Mouse (Mus musculus) small intestine, adult 2 months (tissue): Measurements from ENCODE around the gene Tspo2. TPM values are rescaled to one million over a fixed set of nuclear protein-coding genes. Genes with fewer than 3 reads are reported as not detected.

Source experiments
- H3K27ac ChIP-seq: fragments of 200-500 bp; 2 replicates; pipeline ENCODE4 v1.5.1; 2012; ENCODE audit warnings: low read depth, low read length, control low read depth, inconsistent platforms; ENCODE audit not compliant: insufficient read depth
- H3K27me3 ChIP-seq: fragments of 200-500 bp; 2 replicates; pipeline ENCODE4 v1.6.1; 2012; ENCODE audit warnings: mild to moderate bottlenecking, moderate library complexity, low read length, inconsistent platforms; ENCODE audit not compliant: control insufficient read depth, insufficient read depth
- H3K36me3 ChIP-seq: fragments of 200-500 bp; 2 replicates; pipeline ENCODE4 v1.6.1; 2012; ENCODE audit warnings: mild to moderate bottlenecking, low read length, control low read depth, inconsistent platforms; ENCODE audit not compliant: control insufficient read depth, insufficient read depth
- H3K4me1 ChIP-seq: fragments of 200-500 bp; 2 replicates; pipeline ENCODE4 v1.6.1; 2012; ENCODE audit warnings: low read length, inconsistent platforms, mixed read lengths; ENCODE audit not compliant: control insufficient read depth, insufficient read depth, insufficient read length
- H3K4me3 ChIP-seq: fragments of 200-500 bp; 2 replicates; pipeline ENCODE4 v1.5.1; 2012; ENCODE audit warnings: low read depth, mild to moderate bottlenecking, control low read depth, inconsistent platforms, low read length, moderate library complexity
- CTCF ChIP-seq: fragments of 200-500 bp; IDR thresholded peaks from 2 replicates; pipeline ENCODE4 v1.5.1; 2012; ENCODE audit warnings: low read depth, mild to moderate bottlenecking, control low read depth, inconsistent platforms, low read length, moderate library complexity, mixed read lengths; ENCODE audit not compliant: insufficient replicate concordance, insufficient read length; ENCODE audit errors: extremely low read depth
- POLR2A ChIP-seq: fragments of 200-500 bp; IDR thresholded peaks from 2 replicates; pipeline ENCODE4 v1.6.1; 2012; ENCODE audit warnings: low read depth, mild to moderate bottlenecking, control low read depth, inconsistent platforms, low read length, moderate library complexity
- WGBS: fragments of 180-500 bp; shearing (Covaris S2); methylation state at CpG from one replicate; pipeline ENCODE4 v1.1.7; 2018; 5-methylcytosine and 5-hydroxymethylcytosine counted together
- polyA plus RNA-seq: library from polyadenylated mRNA; depleted of rRNA; stranded (reverse); fragments of >200 nt; gene quantifications from 2 replicates; pipeline ENCODE4 v1.2.3, GENCODE M21; 2012

Gene Tspo2
- polyA plus RNA-seq, 1 experiment = 2.6 TPM

DNA sequence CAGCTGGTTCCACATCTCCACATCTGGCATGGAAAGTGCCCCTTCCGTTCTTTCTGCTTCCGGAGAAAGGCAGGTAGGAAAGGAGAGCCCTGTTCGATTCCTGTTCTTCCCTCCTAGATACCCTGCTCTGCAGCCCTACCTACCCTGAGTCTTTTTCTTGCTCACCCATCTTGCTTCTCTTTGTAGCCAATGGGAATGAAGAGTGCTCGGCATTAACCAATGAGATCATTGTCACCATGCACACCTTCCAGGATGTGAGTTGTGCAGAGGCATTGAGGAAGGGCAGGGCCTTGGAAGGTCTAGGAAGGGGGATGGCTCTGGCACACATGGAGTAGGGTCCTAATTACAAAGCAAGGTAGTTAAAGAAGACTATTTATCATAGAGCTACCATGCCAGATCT, 12.1 kb upstream of the Tspo2 start:
- 89% methylated on average over 4 of the region's 4 CpGs for WGBS
- Histone ChIP-seq H3K36me3 (peaks cover 59% of the 10 kb centered on the region), H3K27ac (no peak overlapping the region), H3K4me1 (peaks cover 6% of the 10 kb centered on the region; the same call in 1 of the 2 replicates), H3K4me3 (no peak overlapping the region), H3K27me3 (no peaks in the 10 kb centered on the region)
- no peak for TF ChIP-seq POLR2A
- TF ChIP-seq CTCF = no peak

DNA sequence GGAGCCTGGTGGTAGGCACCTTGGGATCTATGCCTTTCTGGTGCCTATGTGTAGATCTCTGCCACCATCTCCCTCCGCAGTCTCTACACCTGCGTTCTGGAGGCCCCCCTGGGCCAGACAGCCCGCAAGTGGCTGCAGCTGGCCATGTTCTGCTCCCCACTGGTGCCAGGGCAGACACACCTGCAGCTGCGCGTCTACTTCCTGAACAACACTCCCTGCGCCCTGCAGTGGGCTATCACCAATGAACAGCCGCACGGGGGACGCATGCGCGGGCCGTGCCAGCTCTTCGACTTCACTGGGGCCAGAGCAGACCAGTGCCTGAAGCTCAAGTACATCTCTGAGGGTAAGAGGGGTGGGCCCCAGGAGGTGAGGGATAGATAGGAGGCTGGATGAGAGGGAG, 10.8 kb upstream of the Tspo2 start:
- no peaks in the 10 kb centered on the region for H3K27me3 ChIP-seq
- H3K4me3 ChIP-seq = no peak overlapping the region
- H3K36me3 ChIP-seq = peaks cover 49% of the 10 kb centered on the region
- no peak overlapping the region for H3K27ac ChIP-seq
- 85% methylated on average over 13 of the region's 13 CpGs for WGBS
- H3K4me1 ChIP-seq = peaks cover 10% of the 10 kb centered on the region
- TF ChIP-seq POLR2A (no peak), CTCF (no peak)

GRCm38 (mm10) chr17:48457971-48458653, 6.8 kb upstream of the Tspo2 start:
- WGBS = 20% methylated on average over 13 of the region's 13 CpGs
- H3K27me3 ChIP-seq = no peaks in the 10 kb centered on the region
- H3K4me3 ChIP-seq = peak overlapping the region; percentile 59
- H3K4me1 ChIP-seq = peaks cover 14% of the 10 kb centered on the region
- H3K36me3 ChIP-seq = peaks cover 23% of the 10 kb centered on the region
- TF ChIP-seq CTCF = no peak
- 0 out of 2 replicates have a peak, but pooled peaks have one; percentile 10 for TF ChIP-seq POLR2A
- H3K27ac ChIP-seq = peak overlapping the region; percentile 98

DNA sequence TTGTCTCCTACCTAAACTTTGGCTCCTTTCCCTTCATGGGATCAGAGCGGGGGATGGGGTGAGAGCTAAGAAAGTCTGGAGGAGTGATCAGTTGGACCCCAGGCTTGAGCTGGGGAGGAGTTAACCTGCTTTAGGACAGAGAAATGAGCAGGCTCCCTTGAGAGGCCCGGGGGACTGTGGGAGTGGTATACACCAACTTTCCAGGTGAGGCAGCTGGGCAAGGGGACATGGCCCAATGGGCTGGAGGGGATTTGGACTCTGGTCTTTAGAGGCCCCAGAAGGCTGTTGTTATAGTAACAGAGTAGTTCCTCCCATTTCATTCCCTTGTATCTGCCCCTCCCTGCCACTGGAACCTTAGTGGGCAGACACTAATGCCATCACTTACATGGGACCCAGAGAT, 4.6 kb upstream of the Tspo2 start:
- H3K4me3 ChIP-seq = peak overlapping the region; percentile 57
- H3K4me1 ChIP-seq = peaks cover 20% of the 10 kb centered on the region
- 34% methylated on average over 2 of the region's 2 CpGs for WGBS
- no peaks in the 10 kb centered on the region for H3K27me3 ChIP-seq
- H3K27ac ChIP-seq = peak overlapping the region; percentile 86
- TF ChIP-seq POLR2A (no peak), CTCF (no peak)
- H3K36me3 ChIP-seq = peaks cover 13% of the 10 kb centered on the region

DNA sequence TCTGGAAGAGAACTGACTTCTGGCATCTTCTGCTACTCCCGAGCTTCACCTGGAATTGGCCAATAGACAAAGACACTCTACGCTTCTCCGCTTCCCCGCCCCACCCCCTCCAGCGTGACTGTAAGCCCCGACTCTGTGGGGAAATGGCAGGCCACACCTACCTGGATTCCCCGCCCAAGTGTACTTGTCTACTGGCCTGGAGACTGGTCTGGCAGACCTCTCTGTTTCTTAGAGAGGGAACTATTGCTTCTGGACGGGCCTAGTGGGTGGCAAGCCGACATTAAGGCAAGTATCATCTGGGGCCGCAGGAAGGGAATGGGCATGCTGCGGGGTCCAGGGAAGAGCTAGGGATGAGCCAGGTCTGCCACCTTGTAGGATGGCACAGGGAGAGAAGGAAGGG, 3.4 kb upstream of the Tspo2 start, which contains the start of gene Unc5cl:
TSS of gene Unc5cl (plus strand) at position 214 of the 400 bp plus-strand sequence.
- no peaks in the 10 kb centered on the region for H3K27me3 ChIP-seq
- H3K4me3 ChIP-seq = peak within 1 kb of the TSS; percentile 69
- peaks cover 3% of the 10 kb centered on the region for H3K36me3 ChIP-seq
- peak within 1 kb of the TSS; percentile 87 for H3K27ac ChIP-seq
- peak; percentile 80 for TF ChIP-seq POLR2A
- no peak for TF ChIP-seq CTCF
- 16% methylated on average over 11 of the region's 11 CpGs for WGBS
- peaks cover 23% of the 10 kb centered on the region for H3K4me1 ChIP-seq

DNA sequence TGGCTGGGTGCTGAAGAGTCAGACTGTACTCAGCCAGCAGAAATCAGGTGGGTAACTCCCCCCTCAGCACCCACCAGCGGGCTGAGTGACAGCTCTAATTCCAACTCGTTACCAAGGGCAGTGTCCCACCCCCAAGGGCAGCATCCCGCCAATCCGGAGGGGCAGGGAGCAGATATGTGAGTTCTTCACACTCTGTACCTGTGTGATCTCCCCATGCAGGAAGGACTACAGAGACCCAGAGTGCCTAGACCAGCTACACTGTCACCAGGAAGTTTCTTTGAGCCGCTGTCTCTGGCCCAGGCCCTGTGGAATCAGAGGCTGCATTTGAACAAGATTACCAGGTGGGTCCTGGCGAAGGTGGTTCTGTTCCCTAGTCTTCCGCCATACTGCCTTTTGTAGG, 2.9 kb upstream of the Tspo2 start:
- peak overlapping the region; percentile 69 for H3K4me3 ChIP-seq
- H3K36me3 ChIP-seq = no peaks in the 10 kb centered on the region
- 27% methylated on average over 7 of the region's 7 CpGs for WGBS
- H3K27me3 ChIP-seq = no peaks in the 10 kb centered on the region
- TF ChIP-seq CTCF (no peak), POLR2A (no peak)
- peaks cover 23% of the 10 kb centered on the region for H3K4me1 ChIP-seq
- H3K27ac ChIP-seq = peak overlapping the region; percentile 87

DNA sequence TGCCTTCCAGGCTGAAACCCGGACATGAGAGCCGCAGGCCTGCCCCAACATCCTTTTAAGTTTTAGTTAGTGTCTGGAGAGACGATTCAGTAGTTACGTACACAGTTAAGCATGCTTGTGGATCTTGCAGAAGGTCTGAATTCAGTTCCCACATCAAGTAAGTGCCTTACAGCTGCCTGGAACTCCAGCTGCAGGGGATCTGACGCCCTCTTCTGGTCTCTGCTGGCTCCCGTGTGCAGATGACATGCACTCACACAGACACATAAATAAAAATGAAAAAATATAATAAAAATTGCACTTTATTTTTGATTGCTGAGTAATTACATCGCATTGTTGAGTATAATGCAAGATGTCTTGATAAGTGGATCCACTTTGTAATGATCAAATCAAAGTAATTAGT, 2.2 kb upstream of the Tspo2 start:
- TF ChIP-seq POLR2A (no peak), CTCF (peak; percentile 24; the same call in 1 of the 2 replicates)
- 62% methylated on average over 7 of the region's 7 CpGs for WGBS
- no peaks in the 10 kb centered on the region for H3K36me3 ChIP-seq
- H3K4me3 ChIP-seq = no peak overlapping the region
- H3K27me3 ChIP-seq = no peaks in the 10 kb centered on the region
- peaks cover 17% of the 10 kb centered on the region for H3K4me1 ChIP-seq
- H3K27ac ChIP-seq = no peak overlapping the region
